Mouse (Mus musculus) right cerebral cortex, postnatal 36 days (tissue): ENCODE measurements at regions not wholly inside any gene's neighbourhood (a gene's known extent, or its start where the extent isn't known, plus 50 kb on each side); places are given as distances from the start of the nearest gene placed in this dataset.

Experiments
- DNase-seq, 2 experiments: peaks; one replicate each; pipeline ENCODE4 v3.0.0; 2022; ENCODE audit warnings: low spot score in 2 of 2, mixed read lengths in 1 of 2

DNA sequence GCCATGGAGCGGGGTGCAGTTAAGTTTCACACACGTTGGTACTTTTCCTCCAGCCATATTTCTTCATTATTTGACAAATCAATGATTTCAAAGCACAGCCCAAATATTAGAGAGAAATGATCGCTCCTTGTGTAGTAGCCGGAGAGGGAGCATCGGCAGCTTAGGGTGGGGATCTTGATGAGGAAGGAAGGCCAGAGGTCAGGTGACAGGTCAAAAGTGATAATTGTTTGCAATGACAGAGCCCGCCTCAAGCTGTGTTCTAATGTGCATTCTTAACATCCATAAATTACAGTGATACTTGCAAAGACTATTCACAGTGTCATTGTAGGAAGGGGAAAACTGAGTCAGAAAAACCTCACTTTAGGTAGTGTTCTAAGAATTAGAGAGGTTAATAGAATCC is 75.1 kb upstream of the Slc38a2 start:
- no peak for DNase-seq

DNA sequence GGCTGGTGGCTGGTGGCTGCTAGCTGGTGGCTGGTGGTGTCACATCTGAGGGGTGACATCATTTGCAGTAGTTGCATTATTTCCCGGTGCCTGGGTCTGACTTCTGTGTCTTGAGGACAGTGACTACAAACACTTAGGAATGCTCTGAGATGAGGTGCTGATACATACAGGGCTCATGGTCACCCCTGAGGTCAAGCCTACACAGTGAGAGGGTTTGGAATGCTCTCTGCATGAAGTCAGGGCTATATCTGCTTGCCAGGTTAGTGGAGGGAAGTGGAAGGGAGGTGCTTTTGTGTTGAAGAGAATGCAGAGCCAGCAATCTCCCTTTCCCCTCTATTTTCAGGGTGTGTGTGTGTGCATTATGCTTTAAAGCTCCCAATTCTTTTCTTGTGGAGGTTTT is 74.1 kb upstream of the Slc38a2 start:
- DNase-seq = no peak

DNA sequence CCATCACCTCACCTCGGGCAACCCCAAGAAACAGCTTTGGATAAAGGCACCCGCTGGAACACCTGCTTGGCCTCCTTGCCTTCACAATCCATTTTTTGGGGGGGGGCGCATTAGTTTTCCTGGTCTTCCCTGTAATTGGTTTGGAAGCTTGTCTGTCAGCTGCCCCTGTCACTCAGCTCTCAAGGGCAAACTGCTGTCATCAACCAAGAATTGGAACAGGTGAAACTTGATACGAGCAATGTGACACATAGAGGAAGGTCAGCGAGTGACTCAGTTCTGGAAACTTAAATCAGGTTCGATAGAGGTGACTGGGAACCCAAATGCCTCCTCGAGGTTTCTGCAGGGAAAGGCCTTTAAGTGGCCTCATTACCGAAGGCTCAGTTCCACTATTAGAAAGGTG is 73.2 kb upstream of the Slc38a2 start:
- no peak for DNase-seq

DNA sequence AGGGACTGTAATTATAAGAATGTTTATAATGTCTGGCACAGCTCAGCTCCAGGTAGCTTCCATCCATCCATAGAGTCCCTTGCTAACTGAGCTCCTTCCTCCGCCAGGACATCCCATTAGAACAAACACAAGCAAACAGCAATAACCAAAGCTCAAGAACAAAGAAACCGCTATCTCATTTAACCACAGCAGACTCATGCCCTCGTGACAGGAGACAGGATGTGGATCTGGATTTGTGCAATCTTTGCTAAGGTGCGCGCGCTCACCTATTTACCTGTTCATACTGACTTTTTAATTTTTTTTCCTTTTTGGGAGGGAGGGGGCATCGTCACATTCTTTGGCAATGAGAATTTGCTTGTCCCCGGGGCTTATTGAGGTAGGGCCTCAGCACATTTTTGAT is 71.3 kb upstream of the Slc38a2 start:
- DNase-seq = no peak

DNA sequence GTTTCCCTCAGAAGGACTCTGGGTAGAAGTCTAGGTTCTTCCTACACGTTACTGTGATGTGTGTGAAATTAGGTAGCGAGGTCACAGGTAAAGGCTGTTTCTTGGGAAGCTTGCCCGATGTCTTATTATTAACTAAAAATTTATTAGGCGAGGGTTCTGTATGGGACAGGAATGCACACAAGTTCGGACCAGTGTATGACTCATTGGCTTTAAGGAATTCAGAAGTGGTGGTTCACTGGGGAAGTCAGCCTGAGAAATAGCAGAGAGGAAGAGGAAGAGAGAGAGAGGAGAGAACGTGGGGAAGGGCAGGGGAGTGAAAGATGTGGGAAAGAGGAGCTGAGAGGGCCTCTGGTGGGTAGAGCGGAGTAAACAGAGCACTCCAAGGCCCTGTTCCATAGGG is 70.8 kb upstream of the Slc38a2 start:
- no peak for DNase-seq

DNA sequence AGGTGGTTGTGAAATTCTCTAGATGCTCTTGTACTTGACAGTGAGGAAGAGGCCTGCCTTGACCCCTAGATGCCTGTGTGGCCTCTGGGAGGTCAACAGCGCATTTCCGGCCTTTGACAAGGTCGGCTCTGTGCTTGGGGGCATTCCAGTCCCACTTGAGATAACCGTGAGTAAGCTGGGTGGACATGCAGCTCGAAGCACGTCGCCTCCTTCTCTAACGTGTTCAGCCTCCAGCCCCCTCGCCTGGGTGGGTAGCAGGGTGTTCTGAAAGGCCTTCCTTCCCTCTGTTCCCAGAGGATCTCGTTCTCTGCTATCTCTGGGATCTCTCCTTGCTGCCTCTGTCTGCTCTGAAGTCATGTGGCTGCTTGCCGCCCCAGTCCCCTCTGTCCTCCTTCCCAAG is 70.2 kb upstream of the Slc38a2 start:
- DNase-seq = no peak

DNA sequence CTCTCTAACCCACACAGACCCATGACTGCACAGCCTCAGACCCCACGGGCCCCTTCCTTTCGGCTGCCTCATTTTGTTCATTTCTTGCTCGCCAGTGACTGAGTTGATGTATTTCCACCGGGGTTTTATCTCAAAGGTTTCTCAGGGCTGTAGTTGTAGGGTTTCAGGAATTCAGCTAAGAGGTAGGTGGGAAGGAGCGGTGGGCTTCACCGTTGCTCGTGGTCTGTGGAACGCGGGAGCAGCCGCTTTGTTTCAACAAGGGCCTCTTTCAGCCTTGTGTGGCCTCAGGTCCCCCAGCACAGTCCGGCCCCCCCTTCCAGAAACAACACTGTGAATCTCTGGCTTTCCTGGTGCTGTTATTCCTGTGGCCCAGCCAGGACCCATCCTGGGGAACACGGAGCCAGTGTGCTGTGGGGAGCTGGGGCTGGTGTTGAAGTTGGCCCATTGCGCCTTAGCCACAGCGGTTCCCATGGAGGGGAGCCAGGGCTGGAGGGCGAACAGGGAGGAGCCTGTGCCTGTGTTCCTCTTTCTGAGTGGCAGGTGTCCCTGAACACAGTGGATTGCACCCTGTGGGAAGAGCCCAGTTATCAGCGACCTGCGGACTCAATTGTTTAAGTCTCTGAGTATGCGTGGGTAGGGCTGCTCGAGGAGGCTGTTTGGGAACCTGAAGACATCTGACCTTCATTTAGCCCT is 68.9 kb upstream of the Slc38a2 start:
- DNase-seq = no peak

DNA sequence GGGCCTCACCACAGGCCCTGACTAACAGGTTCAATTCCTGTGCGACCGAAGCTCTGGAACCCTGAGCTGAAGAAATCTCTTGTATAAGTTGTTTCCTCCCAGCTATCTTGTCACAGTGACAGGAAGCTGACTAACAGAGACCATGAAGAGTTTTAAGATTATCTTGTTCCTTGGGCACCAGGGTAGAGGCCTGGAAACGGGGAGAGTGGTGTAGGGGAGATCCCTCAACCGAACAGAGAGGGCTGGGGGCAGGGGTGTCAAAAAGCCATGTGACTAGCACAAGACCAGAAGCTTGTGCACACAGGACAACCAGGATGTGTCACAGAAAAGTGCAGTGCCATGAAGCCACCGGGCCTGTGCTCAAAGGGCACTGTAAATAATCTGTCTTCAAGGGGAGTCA is 67.7 kb upstream of the Slc38a2 start:
- DNase-seq = no peak

DNA sequence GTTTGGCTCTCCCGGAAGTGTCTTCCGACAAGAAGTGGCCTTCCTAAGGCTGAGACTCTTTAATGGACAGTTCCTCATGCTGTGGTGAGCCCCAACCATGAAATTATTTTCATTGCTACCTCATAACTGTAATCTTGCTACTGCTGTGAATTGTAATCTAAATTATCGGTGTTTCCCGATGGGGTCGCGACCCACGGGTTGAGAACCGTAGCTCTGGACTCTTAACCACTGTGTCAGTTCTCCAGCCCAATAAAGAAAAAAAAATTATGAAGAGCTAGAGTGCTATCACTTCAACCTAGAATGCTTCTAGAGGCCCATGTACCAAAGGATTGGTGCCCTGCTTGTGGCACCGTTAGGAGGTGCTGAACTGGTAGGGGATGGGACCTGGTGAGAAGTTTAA is 66.7 kb upstream of the Slc38a2 start:
- no peak for DNase-seq

DNA sequence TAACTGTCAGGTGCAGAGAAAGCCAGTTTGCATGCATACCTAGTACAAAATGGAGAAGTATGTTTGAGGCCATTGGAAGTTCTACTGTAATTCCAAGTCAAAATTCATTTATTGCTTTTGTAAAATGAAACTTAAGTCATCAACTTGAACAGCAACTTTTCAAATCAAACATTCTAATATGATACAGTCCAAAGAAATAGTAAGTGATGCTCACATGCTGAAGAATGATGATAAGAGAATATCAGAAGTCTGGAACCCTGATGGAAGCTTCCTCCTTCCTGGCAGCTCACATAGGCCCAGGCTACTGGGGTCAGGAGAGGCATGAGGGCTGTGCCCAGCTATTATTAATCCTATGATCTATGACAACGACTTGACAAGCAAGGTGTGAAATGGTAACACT is 64.1 kb upstream of the Slc38a2 start:
- no peak for DNase-seq

DNA sequence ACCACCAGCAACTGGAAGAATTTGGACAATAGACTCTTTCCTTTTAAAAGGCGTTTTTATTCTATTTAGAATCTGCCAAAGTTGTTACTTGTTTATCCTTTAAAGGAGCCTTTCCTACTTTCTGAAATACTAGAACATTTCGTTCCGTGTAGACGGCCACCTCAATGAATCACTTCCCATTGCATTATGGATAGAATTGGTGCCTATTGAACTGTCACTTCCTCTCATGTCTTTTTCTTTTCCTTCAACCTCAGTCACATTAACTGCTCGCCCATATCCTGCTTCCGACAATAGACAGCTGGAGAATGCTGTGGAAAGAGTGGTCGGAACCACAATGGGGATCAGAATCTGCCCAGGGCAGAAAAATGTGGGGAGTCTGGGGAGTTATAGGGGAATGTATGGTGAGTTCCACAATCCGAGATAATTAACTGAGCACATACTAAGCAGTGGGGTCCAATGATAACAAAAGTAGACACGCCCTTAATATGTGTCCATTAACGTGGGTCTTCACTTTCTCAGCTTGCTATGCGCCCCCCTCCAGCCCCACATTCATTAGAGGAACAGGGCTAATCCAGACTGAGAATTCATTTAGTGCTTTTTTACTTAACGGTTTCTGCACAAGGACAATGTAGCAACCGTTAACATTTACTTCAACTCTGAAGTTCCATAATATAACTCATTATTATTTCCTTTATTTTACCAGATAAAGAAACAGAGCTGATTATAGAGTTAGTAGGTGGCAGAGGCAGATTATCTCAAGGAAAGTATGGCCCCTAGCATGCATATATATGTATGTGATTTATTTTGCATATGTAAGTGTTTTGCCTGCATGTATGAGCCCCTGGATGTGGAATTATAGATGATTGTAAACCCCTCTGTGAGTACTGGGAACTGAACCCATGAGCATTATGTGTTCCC is 59.8 kb upstream of the Slc38a2 start:
- DNase-seq = no peak

DNA sequence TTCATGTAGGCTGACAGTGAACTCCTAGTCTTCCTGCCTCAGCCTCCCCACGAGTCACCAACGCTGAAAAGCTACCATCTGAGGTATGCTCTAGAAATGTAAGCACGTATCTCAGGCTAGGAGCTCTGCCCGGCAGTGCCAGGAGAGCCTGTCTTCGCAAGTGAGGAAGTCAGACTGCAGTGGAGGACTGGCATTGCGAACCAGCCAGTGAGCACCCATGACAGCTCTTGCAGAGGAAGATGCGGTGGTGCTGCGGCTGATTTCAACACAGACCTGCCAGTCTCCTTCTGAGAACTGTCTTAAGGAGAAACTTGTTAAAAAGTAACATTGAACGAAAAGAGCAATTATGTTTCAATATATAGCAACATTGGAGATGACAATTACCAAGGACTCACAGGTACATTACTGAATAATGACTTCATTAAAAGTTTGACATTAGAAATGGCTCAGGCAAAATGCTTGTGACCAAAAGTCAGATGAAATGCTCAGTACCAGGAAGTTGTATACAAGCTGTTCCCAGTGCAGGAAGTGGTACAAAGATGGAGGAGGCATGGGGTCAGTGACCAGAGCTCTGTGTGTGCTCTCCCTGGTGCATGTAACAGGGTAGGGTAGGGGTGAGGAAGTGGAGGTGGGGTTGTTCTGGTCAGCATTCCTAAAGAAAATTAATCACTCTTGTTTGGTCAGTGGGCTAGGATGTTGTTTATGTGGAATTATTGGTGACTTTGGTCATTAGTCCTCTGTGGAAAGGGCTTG is 58.1 kb upstream of the Slc38a2 start:
- DNase-seq = no peak

DNA sequence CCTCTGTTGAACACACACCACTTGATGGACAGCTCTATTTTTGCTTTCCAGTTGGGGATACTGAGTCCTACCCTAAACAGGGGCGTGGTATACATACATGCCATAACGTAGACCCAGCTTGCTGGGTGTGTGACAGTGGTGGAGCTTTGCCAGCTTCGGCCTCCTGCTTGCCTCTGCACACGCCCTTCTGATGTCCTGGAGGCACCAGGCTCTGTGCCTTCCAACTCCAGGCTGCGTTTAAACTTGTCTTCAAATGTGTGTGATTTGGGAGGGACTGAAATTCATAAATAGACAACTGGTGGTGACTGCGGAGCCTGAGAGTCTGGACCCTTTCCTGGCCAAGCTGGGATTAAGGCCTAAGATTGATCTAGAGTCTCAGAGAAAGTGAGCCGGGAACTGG is 56.9 kb upstream of the Slc38a2 start:
- DNase-seq = no peak

DNA sequence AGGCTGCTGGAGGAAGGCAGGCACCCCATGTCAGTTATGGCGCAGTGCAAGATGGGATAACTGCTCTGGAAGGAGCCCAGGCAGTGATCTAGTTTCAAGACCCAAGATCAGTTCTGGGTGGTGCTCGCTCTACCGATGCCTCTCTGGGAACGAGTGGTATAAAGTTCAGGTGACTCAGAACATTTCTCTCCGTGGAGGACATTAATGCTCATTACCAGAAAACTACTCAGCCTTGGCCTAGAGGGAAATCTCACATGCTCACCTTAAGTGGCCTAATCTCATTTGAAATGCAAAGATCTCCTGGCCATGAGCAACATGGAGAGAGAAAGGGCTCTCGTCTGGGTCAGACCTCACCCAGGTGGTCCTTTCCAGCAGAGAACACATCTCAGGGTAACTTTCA is 56.4 kb upstream of the Slc38a2 start:
- DNase-seq = no peak

DNA sequence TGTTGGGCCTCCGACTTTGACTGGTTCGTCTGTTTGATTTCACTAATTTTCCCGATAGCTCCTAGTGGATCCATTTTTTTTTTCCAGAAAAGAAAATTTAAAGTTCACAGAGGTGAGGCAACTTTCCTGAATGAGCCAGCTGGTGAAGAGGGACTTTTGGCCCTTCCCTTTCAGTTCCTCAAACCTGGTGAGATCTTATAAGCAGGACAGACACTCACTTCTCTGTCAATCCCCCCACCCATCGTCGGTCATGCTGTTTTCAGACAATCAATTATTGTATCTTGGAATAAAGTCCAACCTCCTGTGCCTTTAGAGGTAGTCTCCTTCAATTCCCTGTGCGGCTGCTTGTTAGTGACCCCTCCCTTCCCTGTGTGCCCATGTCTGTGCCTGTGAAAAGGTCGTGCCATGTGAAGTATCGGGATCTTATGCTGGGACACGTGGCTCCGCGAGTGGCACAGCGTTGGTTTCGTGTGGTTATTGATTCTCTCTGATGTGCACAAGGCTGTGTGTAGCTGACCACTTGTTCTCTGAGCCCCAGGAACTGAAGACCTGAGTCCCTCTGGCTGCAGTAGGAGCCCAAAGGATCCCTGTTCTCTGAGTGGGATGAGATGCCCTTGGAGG is 55.9 kb upstream of the Slc38a2 start:
- no peak for DNase-seq

DNA sequence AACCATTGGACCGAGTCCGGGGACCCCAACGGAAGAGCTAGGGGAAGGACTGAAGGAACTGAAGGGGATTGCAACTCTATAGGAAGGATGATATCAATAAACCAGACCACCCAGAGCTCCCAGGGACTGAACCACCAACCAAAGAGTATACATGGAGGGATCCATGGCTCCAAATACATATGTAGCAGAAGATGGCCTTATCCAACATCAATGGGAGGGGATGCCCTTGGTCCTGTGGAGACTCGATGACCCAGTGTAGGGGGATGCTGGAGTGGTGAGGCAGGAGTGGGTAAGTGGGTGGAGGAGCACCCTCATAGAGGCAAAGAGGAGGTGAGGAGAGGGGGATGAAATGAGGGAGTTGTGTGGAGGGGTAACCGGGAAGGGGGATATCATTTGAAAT is 54.5 kb upstream of the Slc38a2 start:
- no peak for DNase-seq

DNA sequence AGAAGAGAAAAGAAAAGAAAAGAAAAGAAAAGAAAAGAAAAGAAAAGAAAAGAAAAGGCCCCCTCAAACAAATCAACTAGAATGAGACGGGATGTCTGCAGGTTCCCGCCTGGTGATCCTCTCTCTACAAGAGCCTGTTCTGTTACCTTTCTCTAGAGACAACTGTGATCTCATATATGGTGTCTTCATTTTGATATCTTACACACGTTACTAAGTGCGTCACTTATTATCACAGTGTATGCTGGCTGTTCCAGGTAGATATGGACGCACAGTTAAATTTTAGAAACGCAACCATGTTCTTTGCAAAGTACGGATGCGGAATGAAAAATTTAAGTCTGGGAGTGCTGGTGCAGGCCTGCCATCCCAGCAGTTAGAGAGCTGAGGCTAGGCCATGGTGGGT is 53.2 kb upstream of the Slc38a2 start:
- DNase-seq = no peak

DNA sequence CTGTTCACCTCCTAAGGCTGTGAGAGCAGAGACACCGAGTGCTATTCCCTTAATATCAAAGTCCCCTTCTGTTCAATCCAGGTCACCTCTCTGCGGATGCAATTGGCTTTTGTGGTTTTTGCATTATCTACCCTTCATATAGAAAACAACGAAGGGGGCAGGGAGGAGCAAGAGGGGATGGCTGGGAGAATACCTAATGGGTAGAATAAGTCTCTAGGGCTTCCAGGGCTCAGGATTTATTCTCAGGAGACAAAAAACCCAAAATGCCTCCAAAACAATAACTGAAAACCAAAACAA is 52.5 kb upstream of the Slc38a2 start:
- no peak for DNase-seq

DNA sequence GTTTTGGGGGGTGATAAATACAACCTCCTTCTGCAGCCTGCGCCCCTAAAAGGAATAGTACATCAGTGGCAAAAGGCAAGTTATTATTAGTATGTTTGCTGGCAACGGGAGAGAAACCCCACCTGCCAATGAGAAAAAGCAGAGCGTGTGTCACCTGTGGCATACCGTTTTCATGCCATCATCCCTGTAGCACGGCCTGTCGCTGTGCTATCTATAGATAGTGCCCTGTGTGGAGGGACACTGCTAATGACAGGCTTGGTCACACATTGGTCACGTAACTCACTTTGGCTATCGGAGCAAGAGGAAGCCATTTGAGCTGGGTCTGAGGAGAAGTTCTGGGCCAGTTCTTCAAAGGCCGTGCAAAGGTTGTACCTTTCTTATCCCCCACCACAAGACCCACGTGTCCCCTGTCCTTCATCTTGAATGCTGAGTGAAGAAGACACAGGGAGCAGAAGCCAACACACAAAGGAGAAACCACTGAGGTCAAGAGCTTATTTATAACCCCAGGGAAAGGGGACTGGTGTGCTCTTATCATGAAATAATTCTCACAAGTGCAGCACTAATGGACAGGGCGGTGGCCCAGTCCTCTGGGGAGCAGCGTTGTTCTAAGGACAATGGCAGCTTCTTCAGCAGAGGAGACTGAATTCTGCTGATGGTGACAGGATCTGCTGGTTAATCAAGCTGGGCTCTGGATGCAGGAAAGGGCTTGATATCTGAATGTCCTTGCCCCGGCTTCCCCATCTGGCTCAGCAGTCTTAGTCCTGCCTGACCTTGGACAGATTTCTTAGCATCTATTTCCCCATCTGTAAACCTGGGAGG is 51.9 kb upstream of the Slc38a2 start:
- no peak for DNase-seq

DNA sequence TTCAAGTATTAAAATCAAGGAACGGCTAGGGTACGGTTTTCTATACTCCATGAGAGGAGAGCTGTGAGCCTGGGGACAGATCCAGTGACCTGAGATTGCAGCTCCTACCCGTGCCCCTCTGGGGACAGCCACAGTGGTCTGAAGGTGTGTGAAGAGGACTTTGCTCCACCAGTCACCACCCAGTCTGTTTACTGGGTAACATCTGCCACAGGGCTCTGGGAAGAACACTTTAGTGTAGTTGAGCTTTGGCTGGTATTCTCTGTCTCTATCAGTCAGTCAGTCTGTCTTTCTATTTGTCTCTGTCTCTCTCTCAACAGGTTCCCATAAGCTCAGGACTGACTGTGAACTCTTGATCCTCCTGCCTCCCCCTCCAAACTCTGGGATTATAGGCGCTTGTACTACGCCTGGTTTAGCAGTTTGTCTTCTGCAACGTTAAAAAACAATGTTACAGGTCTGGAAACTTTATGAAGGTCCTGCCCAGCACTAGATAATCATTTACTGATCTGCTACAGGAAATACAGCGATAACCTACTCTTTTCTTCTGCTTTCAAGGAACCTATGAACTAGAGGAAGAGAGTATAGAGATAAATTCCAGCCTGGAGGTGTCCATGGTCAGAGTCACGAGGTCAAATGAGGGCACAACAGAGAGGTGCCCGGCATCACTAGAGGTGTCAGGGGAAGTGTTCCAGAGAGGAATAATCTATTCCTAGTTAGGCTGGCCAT is 50.2 kb upstream of the Slc38a2 start:
- DNase-seq = no peak
